Mouse (Mus musculus) small intestine, adult 2 months (tissue): ENCODE results near the gene Angptl4. TPM values are rescaled to one million over a fixed set of nuclear protein-coding genes. Genes with fewer than 3 reads are reported as not detected.
A peak's percentile ranks its signal among the peaks of the same experiment; 100 is the strongest.

ENCODE experiments used
- H3K27ac ChIP-seq: fragments of 200-500 bp; 2 replicates; pipeline ENCODE4 v1.5.1; 2012; ENCODE audit warnings: low read depth, low read length, control low read depth, inconsistent platforms; ENCODE audit not compliant: insufficient read depth
- H3K27me3 ChIP-seq: fragments of 200-500 bp; 2 replicates; pipeline ENCODE4 v1.6.1; 2012; ENCODE audit warnings: mild to moderate bottlenecking, moderate library complexity, low read length, inconsistent platforms; ENCODE audit not compliant: control insufficient read depth, insufficient read depth
- H3K36me3 ChIP-seq: fragments of 200-500 bp; 2 replicates; pipeline ENCODE4 v1.6.1; 2012; ENCODE audit warnings: mild to moderate bottlenecking, low read length, control low read depth, inconsistent platforms; ENCODE audit not compliant: control insufficient read depth, insufficient read depth
- H3K4me1 ChIP-seq: fragments of 200-500 bp; 2 replicates; pipeline ENCODE4 v1.6.1; 2012; ENCODE audit warnings: low read length, inconsistent platforms, mixed read lengths; ENCODE audit not compliant: control insufficient read depth, insufficient read depth, insufficient read length
- H3K4me3 ChIP-seq: fragments of 200-500 bp; 2 replicates; pipeline ENCODE4 v1.5.1; 2012; ENCODE audit warnings: low read depth, mild to moderate bottlenecking, control low read depth, inconsistent platforms, low read length, moderate library complexity
- CTCF ChIP-seq: fragments of 200-500 bp; IDR thresholded peaks from 2 replicates; pipeline ENCODE4 v1.5.1; 2012; ENCODE audit warnings: low read depth, mild to moderate bottlenecking, control low read depth, inconsistent platforms, low read length, moderate library complexity, mixed read lengths; ENCODE audit not compliant: insufficient replicate concordance, insufficient read length; ENCODE audit errors: extremely low read depth
- POLR2A ChIP-seq: fragments of 200-500 bp; IDR thresholded peaks from 2 replicates; pipeline ENCODE4 v1.6.1; 2012; ENCODE audit warnings: low read depth, mild to moderate bottlenecking, control low read depth, inconsistent platforms, low read length, moderate library complexity
- WGBS: fragments of 180-500 bp; shearing (Covaris S2); methylation state at CpG from one replicate; pipeline ENCODE4 v1.1.7; 2018; 5-methylcytosine and 5-hydroxymethylcytosine counted together
- polyA plus RNA-seq: library from polyadenylated mRNA; depleted of rRNA; stranded (reverse); fragments of >200 nt; gene quantifications from 2 replicates; pipeline ENCODE4 v1.2.3, GENCODE M21; 2012

Gene Angptl4
- polyA plus RNA-seq, 1 experiment: 57.3 TPM

DNA sequence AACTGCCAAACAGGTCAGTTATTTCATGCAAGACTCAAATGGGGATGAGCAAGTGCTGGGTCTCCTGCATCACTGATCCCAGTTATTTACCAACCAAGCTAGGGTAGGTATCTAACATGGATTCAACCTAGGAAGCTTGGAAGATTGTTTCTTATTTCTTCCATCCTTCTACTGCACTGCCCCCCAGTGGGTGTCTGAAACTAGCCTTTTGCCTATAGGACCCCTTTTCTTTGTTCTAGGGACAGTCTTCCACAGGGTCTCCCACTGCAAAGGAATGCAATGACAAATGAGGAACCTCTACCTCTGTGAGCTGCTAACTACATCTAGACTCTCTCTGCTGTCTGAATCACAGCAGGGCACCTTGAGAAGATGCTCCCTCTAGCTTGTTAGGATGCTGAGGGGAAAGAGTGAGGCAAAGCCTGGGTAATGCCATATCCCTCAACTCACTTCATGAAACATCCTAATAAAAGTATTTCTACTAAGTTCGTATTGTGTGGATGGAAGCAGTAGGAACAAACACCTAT lies 40.9 kb upstream of the Angptl4 start:
- peaks cover 26% of the 10 kb centered on the region for H3K36me3 ChIP-seq
- H3K4me1 ChIP-seq: peaks cover 16% of the 10 kb centered on the region
- H3K27me3 ChIP-seq: no peaks in the 10 kb centered on the region
- H3K27ac ChIP-seq: no peak overlapping the region
- H3K4me3 ChIP-seq: no peak overlapping the region
- TF ChIP-seq POLR2A: no peak
- no peak for TF ChIP-seq CTCF
- WGBS: 69% methylated on average over 1 of the region's 1 CpGs

DNA sequence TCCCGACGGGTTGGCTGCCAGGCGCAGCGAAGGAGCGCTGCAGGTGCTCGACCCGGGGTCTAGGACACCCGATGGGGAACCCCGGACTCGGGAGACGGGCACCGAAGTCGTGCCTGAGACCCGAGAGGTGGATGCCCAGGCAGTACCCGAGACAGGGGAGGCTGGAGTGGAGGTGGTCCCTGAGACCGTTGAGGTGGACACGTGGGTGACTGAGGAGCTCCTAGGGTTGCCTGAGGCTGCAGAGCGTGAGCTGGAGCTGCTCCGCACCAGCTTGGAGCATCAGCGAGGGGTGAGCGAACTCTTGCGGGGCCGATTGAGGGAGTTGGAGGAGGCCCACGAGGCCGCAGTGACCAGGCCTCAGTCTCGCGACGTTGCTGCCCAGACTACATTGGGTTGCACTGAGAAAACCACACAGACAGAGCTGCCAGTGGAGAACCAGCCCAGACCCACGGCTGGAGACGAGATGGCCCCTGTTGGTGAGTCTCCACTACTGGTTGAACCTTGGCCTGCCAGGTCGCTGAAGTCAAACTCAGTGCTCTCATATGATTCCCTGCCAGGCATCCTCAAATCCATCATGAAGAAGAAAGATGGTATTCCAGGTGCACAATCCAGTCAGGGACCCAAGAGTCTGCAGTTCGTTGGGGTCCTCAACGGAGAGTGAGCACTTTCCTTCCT lies 36.5 kb upstream of the Angptl4 start:
- Histone ChIP-seq H3K27me3 (no peaks in the 10 kb centered on the region), H3K4me3 (peak overlapping the region; percentile 61), H3K27ac (peak overlapping the region; percentile 37; the same call in 1 of the 2 replicates), H3K4me1 (peaks cover 11% of the 10 kb centered on the region), H3K36me3 (peaks cover 20% of the 10 kb centered on the region)
- 24% methylated on average over 33 of the region's 33 CpGs for WGBS
- no peak for TF ChIP-seq CTCF
- no peak for TF ChIP-seq POLR2A

DNA sequence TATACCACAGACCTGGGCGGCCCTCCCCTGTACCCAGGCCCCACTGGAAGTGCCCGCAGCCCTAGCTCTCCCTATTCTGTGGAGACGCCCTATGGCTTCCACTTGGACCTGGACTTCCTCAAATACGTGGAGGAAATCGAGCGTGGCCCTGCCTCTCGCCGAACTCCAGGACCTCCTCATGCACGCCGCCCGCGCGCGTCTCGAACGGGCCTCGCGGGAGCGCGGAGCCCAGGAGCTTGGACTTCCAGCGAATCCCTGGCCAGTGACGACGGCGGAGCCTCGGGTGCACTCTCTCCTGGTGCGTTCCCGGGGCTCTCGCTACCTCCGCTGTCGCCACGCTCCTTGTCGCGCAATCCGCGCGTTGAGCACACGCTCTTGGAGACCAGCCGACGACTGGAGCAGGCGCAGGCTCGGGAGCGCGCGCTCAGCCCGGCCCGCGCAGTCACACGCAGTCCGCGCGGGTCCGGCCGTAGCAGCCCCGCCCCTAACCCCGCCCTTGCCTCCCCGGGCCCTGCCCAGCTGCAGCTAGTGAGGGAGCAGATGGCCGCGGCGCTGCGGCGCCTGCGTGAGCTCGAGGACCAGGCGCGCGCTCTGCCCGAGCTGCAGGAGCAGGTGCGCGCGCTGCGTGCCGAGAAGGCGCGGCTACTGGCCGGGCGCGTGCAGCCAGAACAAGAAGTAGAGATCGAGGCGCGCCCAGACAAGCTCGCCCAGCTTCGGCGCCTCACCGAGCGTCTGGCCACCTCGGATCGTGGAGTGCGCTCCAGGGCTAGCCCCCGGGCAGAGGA lies 35.7 kb upstream of the Angptl4 start:
- TF ChIP-seq POLR2A: peak; percentile 40; the same call in 1 of the 2 replicates
- TF ChIP-seq CTCF: no peak
- Histone ChIP-seq H3K27ac (peak overlapping the region; percentile 56), H3K4me1 (peaks cover 10% of the 10 kb centered on the region), H3K4me3 (peak overlapping the region; percentile 64), H3K36me3 (peaks cover 16% of the 10 kb centered on the region), H3K27me3 (no peaks in the 10 kb centered on the region)
- 1% methylated on average over 89 of the region's 89 CpGs for WGBS

DNA sequence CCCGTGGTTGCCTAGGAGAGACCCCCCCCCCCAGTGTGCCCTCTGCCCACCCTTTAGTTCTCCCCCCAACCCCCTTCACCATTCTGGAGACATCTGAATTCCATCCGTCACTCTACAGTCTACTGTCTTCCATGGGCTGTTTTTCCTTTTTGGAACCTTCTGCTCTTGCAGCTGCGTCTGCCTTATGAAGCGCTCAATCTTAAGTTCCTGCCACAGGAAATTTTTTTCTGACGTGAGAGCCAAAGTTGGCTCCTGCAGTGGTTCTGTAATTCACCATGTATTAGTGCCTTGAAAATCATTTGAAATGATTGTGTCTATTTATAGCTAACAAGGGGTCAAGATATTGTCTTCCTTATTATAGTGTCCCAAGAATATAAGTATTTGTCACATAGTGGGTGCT lies 35.0 kb upstream of the Angptl4 start:
- Histone ChIP-seq H3K27ac (peak overlapping the region; percentile 56; the same call in 1 of the 2 replicates), H3K27me3 (no peaks in the 10 kb centered on the region), H3K4me3 (peak overlapping the region; percentile 64), H3K36me3 (peaks cover 8% of the 10 kb centered on the region), H3K4me1 (peaks cover 10% of the 10 kb centered on the region)
- TF ChIP-seq POLR2A (no peak), CTCF (no peak)
- WGBS: 67% methylated on average over 5 of the region's 5 CpGs

DNA sequence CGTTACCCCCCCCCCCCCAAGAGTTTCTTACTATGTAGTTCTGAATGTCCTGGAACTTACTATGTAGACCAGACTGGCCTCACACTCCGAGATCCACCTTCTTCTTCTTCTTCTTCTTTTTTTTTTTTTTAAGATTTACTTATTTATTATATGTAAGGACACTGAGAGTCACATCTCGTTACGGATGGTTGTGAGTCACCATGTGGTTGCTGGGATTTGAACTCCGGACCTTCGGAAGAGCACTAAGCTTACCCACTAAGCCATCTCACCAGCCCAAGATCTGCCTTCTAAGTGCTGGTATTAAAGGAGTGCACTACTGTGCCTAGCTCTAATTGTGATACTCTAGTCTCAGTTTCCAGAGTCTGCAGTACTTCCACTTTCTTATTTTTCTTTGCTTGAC lies 33.8 kb upstream of the Angptl4 start:
- 81% methylated on average over 6 of the region's 6 CpGs for WGBS
- H3K36me3 ChIP-seq: peaks cover 2% of the 10 kb centered on the region; the same call in 1 of the 2 replicates
- H3K27me3 ChIP-seq: no peaks in the 10 kb centered on the region
- H3K27ac ChIP-seq: no peak overlapping the region
- no peak overlapping the region for H3K4me3 ChIP-seq
- no peak for TF ChIP-seq POLR2A
- TF ChIP-seq CTCF: no peak
- peaks cover 10% of the 10 kb centered on the region for H3K4me1 ChIP-seq

DNA sequence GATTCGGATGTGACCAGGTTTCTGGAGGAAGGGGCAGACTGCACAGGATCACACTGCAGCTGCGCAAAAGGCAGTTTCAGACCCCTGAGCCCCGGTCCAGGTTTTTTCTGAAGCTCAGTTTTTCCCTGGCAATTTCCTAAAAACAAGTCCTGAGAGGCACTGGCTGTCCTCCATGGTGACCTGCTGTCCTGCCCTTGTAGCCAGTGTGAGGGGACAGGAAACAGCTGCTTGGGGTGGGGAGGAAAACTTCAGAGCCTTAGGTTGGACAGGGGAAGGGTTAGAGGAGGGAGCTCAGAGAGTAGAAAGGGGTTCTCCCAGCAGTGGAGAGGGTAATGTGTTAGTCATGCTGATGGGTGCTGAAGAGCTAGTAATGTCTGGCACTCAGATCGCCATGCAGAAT lies 31.4 kb upstream of the Angptl4 start:
- TF ChIP-seq CTCF: no peak
- no peak for TF ChIP-seq POLR2A
- Histone ChIP-seq H3K27ac (0 out of 2 replicates have a peak overlapping the region, but pooled peaks have one; percentile 8), H3K4me1 (peaks cover 5% of the 10 kb centered on the region), H3K27me3 (no peaks in the 10 kb centered on the region), H3K4me3 (no peak overlapping the region), H3K36me3 (no peaks in the 10 kb centered on the region)
- WGBS: 61% methylated on average over 4 of the region's 4 CpGs

DNA sequence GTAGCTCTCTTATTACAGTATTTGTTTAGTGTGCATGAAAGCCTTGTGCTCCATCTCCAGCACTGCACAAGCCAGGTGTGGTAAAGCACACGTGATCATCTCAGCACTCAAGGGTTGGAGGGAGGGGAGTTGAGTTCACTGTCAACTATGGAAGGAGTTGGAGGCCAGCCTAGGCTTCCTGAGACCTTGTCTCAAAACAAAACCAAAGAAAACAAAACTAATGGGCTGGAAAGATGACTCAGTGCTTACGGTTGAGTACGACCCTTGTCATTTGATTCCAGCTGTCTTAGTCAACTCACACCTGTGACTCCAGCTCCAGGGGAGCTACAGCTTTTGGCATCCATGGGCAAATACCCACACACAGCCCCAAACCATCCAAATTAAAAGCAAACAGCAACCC lies 30.8 kb upstream of the Angptl4 start:
- Histone ChIP-seq H3K4me3 (no peak overlapping the region), H3K4me1 (peaks cover 2% of the 10 kb centered on the region; the same call in 1 of the 2 replicates), H3K27me3 (no peaks in the 10 kb centered on the region), H3K27ac (0 out of 2 replicates have a peak overlapping the region, but pooled peaks have one; percentile 8), H3K36me3 (no peaks in the 10 kb centered on the region)
- TF ChIP-seq POLR2A: no peak
- no peak for TF ChIP-seq CTCF
- WGBS: 15% methylated on average over 3 of the region's 3 CpGs
